Mouse (Mus musculus) urinary bladder, postnatal 10 days (tissue): ENCODE data around the gene Ptpn3.

ENCODE experiments used
- DNase-seq: peaks from one replicate; pipeline ENCODE4 v3.0.0; 2022; ENCODE audit warnings: low spot score

The Ptpn3 gene

GRCm38 (mm10) chr4:57301410-57302313 is at the start of gene Ptpn3:
Gene Ptpn3 (minus strand): TSS chr4:57301837.
- peak; percentile 28 for DNase-seq

DNA sequence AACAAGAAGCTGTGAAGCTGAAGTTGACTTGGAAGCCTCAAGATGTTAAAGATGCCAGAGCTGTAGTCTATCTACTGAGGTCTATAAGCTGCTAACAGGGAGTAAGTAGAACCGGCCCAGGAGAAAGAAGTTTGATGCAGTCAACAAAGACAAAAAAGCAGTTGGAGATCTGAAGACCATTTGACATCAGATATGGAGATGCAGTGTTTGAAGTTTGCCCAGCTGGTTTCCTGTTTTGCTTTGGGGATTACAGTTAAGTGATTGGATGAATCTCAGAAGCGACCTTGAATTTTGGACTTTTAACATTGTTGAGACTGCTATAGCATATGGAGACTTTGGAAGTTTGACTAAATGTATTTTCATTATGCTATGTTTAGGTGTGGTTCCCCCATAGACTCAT is 48.9 kb upstream of the Ptpn3 start:
- no peak for DNase-seq

GRCm38 (mm10) chr4:57343996-57344395 is 42.4 kb upstream of the Ptpn3 start:
- DNase-seq, result no peak

DNA sequence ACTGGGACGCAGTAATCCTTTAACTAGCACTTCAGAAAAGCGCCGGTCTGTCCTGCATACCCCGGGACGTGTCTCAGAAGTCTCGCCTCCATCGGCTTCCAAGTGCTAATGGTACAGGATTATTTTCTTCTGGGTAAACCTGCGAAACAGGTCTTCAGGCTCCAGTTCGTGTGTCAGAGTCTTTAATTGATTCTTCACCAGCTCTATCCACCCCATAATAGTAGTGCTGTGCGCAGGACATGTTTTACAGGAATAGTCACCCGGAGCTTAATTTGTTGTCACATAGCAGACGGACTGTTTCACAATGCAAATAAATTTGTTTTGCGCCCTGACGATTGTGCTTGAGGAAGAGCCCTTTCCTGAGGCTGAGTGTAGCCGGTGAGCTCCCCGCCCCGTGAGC is 37.3 kb upstream of the Ptpn3 start:
- DNase-seq, result no peak

- no peak for DNase-seq
These were observed 36.4 kb upstream of the Ptpn3 start for GRCm38 (mm10) chr4:57338061-57338460.

DNA sequence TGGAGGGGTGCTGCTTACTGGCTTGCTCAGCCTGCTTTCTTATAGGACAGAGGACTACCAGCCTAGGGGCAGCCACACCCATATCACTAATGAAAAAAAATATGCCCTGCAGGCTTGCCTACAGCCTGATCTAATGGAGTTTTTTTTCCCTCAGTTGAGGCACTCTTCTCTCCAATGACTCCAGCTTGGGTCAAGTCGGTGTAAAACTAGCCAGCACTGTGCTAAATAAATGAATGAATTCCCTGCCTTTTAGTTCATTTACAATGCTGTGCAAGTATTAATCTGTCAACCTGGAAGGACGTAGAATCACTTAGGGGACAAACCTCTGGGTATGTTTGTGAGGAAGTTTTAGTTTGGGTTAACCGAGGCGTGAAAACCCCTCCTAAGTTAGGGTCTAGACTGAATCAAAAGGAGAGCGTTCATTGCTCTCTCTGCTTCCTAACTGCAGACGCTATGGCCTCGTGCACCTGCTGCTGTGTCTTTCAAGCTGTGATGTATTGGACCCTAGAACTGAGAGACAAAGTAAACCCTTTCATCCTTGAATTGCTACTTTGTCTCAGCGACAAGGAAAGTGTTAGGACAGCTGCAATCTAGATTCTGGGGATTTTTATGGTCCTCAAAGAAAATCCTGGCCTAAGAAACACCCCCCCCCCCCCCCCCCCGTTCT is 33.5 kb upstream of the Ptpn3 start:
- DNase-seq, result no peak

GRCm38 (mm10) chr4:57333926-57334548 is 32.4 kb upstream of the Ptpn3 start:
- DNase-seq, result no peak

- DNase-seq, result no peak
These were observed 30.9 kb upstream of the Ptpn3 start for GRCm38 (mm10) chr4:57332511-57332910.

DNA sequence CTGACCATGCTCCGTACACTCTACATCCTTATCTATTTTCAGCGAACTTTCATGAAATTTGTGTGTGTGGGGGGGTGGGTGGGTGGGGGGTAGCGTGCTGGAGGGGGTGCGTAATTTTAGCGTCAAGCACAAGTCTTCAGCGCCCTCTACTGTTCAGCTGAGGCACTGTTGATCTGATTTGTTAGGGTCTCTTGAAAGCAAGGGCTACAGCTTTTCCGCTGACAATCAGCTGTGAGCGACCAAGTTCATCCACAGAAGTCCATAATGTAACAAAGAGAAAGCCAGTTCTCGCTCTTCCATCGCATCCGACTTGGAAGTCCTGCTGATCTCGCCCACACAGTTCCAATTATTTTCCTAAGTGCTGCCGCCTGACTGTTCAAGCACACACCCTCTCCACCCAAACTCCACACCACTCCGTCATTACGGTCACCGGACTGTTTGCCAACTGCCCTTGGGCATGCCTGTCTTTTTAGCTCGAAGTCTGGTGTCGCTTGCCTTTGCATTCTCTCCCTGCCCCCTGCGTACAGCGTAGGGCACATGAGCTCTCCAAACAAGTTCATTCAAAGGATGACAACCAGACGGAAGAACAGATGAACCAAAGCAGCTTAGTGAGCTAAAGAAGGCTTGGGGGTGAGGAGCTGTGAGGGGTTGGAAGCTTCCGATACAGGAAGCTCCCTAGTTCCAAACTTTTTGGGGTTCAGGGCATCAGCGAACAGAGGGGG is 19.1 kb upstream of the Ptpn3 start:
- DNase-seq, result no peak

DNA sequence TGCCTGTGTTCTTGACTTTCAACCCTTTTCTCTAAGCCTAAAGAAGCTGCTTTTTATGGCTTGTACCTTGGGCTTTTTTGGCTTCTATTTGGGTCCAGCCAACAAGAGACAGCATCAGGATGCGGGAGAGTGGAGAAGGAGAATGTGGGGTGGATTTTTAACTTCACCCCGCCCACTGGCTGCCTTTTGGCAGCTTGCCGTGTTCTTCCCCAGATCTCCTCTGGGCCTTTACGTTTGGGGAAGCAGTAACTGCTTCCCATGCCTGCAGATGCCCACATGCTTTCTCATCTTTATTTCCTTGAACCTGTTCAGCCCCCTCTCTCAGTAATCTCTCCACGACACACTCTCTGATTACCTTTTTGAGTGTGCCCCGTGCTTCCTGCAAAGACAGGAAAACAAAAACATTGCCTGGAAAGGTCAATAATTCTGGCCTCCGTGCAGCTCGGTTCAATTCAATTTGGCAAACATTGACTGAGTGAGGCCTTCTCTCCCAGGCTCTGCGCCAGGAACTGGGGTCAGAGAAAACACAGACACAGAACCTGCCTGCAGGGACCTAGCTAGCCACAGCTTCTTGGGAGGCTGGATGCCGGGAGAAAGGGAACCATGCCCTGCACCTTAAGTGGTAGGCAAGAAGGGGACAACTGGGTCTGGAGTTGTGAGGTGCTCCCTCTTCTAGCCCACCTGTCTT is 17.0 kb upstream of the Ptpn3 start:
- DNase-seq, result no peak

GRCm38 (mm10) chr4:57312256-57313166 is 10.9 kb upstream of the Ptpn3 start:
- no peak for DNase-seq

- no peak for DNase-seq
These were observed 10.1 kb upstream of the Ptpn3 start for GRCm38 (mm10) chr4:57311750-57312149.

GRCm38 (mm10) chr4:57308214-57309000 is 6.8 kb upstream of the Ptpn3 start:
- no peak for DNase-seq

GRCm38 (mm10) chr4:57307747-57308146 is 6.1 kb upstream of the Ptpn3 start:
- no peak for DNase-seq

DNA sequence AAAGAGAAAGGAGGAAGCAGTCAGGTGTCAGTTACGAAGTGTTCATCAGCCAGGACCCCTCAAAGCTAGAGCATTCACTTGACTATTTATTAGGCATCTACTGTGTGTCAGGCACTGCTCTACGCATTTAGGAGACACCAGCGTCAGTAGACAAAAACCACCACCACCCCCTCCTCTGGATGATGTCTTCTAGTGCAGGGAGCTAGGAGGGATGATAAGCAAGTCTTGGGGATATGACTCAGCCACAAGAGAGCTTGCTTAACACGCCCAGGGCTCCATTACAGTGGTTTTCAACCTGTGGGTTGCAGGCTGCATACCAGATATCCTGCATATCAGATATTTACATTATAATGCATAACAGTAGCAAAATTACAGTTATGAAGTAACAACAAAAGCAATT is 4.6 kb upstream of the Ptpn3 start:
- no peak for DNase-seq

DNA sequence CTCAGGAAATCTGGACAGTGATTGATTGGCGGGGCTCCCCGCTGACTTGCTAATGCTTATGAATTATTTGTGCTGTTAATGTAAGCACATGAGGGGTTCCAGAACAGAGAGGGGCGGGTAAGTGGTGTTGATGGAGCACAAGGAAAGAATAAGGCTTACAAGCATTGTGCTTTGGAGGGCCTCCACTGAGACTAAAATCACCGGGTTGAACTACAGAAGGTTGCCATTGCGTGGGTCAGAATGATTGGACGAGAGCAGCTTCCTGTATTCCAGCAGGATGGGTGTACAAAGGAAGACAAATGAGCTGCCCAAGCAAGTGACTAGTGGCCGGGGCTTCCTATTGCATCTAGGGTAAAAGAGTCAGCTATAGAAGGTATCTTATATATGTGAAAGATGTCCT is 4.0 kb upstream of the Ptpn3 start:
- no peak for DNase-seq

GRCm38 (mm10) chr4:57300469-57301409 is 898 bp downstream of the Ptpn3 start:
- DNase-seq, result no peak

GRCm38 (mm10) chr4:57299701-57300468 is 1.8 kb downstream of the Ptpn3 start:
- DNase-seq, result peak; percentile 29
